Mouse (Mus musculus): Measurements from ENCODE around the gene Hus1.

Hus1 gene

DNA sequence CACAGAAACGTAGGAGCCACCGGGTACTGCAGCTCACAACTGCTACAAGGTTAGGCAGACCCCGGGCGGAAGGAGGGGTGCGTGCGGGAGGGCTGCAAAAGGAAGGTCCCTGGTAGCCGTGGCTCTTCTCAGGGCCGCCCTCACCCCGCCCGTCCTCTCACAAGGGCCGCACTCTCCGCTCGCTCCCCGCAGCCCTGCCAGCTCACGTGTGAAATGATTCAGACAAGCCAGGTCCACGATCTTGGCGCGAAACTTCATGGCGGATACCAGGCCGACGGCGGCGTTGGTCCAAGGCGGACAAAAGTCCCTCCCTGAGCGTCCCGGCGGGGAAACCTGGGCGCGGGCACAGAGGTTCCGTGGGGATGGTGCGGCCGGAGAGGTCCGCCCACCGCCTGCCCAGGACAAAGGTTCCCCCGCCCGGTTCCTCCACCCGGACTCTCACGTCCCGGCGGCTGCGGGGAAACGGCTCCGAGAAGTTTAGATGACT, at the start of gene Hus1:
Gene Hus1, minus strand, starts transcription at position 339 of the 487 bp plus-strand sequence.
- peak; percentile 89 to 93 for DNase-seq

DNA sequence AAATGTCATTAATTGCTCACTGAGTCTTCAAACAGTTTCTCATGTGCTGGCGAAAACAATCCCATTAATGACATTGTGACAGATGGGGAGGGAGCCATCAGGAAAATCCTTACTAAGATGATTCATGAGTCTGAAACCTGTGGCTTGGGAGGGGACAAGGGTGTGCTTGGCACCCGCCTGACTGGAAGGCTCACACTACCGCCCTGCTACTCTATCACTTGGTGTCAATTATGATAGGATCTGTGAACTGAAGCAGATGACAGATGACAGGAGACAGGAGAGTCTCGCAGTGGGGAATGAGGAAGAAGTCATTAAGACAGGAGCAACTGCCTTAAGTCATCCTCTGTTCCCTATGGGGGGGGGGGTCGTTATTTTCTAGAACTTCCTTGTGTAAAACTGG, 49.5 kb upstream of the Hus1 start:
- no peak for DNase-seq

DNA sequence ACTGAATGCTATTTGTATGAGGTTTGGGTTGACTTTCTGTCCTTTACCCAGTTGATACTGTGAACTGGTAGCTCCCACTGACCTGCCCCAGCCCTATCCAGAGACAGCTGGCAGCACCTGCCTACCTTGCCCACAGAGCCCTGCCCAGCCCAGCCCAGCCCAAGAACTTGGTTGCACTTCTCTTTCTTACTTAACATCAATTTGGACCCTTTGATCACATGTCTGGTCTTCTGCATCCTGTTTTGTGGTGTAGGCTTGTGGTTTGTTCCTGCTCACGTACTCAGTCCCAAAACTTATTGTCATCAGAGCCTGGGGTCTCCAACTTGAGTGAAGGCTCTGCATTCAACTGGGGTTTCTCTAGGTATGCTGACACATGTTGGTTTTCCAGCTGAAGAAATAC, 49.0 kb upstream of the Hus1 start:
- DNase-seq: no peak

DNA sequence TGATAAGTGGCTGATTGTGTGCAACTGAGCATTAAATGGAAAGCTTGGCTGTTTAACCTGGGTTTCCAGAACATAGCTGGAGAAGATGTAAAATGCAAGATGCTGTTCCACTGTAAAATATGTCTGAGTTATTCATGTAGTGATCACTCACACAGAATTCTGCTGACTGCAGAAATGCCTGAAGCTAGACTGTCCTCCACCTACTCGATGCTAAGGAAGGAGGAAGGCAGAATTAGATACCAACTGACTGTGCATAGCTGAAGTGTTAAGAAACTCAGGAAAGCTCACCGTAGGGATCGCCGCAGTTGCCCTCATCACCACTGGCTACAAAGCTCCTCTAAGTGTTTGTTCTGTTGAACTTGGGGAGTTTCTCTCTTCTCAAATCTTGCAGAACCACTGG, 46.7 kb upstream of the Hus1 start:
- DNase-seq: no peak

DNA sequence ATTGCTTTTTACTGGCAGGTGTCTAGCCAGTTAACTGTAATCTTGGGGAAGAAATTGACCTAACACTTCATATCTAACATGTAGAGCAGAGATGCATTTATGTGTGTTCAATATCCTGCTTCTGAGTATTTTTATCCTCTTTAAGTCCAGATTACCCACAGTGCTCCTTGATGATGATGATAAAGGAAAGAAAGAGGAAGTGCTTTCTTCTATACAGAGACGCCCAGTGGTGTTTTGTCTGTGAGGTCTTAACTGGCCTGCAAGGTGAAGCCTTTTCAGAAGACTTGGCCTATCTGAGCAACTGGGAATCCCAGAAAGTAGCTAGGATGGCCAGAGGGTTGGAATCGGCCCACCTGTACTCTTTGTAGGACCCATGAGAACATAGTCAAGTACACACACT, 45.9 kb upstream of the Hus1 start:
- no peak for DNase-seq

DNA sequence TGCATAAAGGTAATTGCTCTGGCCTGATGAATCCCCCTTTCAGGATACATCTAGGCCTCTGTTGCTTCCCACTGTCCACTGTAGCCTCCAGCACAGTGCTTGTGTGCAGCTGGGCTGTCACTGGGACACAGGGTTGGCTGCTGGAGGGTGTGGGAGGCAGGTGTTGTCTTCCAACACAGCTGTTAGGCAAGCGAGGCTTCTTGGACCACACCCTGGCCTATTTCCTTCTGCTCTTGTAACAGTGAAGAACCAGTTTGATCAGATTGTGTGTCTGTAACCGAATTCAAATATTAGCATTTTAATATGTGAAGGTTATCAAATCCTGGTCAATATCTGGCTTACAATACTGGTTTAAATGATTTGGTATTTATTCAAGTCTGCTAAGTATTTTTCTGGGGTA, 40.9 kb upstream of the Hus1 start:
- DNase-seq: no peak

DNA sequence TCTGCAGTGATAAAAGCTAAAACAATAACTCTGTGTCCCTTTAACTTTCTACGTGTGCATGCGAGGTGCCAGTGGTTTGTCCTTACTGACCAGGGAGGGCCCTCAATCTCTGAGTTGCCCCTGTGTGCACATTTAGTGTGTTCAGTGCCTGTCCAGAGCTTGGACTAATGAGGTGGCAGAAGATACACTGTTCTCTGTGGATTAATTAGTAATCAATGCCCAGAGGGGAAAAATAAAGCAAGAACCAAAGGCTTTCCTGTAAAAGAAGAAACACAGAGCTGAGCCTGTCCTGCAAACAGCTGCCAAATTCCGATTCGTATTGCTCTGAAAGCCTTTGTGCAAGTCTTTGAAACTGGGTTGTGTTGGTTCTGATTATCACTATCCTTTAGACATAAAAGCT, 39.2 kb upstream of the Hus1 start:
- no peak for DNase-seq

DNA sequence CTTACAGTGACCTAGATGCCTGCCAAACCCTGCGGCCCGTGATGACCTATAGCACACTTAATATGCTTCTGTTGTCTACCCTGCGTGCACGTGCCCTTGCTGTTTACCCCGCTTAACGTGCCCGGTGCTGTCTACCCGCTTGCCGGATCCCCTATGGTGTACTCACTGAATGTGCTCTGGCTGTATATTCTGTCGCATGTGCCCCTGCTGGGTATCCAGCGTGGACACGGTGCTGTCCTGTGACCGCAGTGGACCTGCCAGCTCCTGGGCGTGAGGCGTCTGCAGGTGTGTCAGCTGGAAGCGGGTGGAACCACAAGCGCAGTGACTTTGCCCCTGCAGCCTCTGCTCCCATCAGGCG, 37.7 kb upstream of the Hus1 start, which contains the start of gene Sun3:
Gene Sun3, minus strand, starts transcription at position 289 of the 358 bp plus-strand sequence.
- peak in 1 of 2 experiments; percentile 9 for DNase-seq

DNA sequence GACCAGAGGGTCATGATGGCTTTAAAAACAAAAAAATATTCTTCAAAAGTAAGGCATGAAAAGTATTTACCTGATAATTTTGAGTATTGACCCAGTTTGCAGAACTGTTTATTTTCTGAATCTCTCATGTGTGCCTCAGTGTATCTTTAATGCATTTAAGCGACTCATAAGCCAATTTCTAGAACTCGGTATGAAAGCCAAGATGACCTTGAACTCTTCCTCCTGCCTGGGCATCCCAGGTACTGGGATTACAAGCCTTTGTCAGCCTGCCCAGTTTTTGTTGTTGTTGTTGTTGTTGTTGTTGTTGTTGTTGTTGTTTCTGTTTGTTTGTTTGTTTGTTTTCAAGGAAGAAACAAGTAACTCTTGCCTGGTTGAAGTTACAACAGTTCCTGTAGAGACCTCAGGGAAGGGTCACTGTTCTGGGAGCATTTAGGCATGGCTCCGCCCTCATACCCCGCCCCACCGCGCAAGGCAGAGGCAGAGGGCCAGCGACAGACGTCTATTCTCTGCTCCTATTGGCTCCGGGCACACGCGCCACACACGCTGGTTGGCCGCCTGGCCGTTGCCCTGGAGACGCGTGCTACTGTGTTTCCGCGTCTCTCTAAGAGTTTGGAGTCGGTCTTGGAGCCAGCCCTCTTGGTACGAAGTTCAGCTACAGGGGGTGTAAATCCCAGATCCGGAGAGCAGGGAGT, 37.2 kb upstream of the Hus1 start, which contains the start of gene Gm11992:
Gene Gm11992, plus strand, starts transcription at position 584 of the 692 bp plus-strand sequence.
- peak; percentile 58 to 63 for DNase-seq

DNA sequence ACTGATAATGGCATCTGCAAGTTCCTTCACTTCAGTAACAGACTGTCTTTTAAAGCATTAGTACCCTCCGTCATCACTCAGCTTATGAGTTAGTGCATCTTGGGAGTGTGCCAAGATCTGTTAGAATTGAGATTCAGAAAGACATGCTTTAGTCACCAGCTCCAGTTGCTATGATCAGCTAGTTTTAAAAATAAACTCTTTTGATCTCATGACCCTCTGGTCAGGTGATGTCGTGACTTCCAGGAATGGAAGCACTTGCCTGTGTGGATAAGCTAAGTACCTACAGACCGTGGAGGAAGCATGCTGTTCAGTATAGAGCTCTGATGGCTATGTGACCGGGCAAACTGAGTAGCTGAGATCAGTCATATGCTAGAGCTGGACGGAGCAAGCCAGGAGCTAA, 36.1 kb upstream of the Hus1 start:
- DNase-seq: no peak

DNA sequence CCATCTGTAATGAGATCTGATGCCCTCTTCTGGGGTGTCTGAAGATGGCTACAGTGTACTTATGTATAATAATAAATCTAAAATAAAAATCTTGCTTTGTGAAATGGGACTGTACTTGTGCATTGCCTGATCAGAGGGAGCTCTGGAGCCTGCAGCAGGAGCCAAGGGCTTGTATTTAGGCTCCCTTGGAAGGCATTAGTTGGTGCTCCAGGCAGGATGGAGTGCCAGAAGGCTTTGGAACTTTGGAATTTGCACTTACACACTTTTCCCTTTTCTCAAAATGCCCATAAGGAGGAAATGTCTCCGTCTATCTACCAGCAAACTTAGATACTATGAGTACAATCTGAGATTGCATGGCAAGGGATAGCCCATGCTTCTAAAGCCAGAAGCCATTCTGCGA, 35.6 kb upstream of the Hus1 start:
- DNase-seq: no peak

DNA sequence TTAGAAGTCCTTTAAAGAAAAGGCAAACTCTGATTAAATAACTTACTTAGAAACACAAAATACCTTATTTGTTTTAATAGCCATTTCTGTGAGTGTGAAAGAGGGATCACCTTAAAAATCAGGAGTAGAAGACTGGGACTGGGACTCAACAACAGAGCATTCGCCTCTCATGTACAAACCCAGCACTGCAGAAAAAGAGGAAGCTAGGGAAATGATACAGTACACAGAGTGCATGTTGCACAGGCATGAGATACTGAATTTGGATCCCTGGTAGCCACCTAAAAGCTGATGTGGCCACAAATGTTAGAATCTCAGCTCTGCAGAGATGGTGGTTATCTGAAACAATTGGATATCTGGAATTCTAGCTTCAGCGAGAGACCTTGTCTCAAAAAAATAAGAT, 20.5 kb upstream of the Hus1 start:
- DNase-seq: no peak

DNA sequence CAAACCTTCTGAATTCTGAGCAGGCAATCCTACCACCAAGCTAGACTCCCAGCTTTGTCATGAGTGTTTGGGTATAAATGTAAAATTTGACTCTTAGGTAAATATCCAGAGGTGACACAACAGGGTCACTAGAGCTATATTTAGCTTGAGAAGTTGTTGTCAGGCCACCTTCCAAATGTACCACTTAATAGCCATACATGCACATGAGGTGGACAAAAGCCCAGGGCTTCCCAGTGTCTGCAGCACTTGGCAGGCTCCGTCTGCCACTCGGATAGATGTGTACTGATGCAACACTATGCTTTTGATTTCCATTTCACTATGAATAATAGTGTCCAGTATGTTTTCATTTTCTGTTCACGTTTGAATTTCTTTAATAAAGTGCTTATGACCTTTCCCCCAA, 14.2 kb upstream of the Hus1 start:
- no peak for DNase-seq

DNA sequence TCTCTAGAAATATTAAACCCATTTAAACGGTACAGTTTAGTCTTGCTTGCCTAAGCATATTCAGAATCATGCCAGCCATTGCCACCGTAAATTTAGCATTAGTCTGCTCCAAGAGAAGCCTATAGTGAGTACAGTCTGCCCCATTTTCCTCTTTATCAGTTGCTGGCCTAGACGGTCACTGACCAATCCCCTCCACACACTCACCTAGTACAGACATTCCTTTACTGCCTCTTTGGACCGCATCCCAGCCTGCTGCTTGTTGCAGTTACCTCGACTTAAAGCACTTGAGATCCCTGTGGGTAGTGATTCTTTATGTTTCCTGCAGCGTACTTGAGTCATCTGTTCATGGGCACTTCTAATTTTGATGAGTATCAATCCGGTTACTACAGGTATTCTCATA, 13.8 kb upstream of the Hus1 start:
- no peak for DNase-seq

DNA sequence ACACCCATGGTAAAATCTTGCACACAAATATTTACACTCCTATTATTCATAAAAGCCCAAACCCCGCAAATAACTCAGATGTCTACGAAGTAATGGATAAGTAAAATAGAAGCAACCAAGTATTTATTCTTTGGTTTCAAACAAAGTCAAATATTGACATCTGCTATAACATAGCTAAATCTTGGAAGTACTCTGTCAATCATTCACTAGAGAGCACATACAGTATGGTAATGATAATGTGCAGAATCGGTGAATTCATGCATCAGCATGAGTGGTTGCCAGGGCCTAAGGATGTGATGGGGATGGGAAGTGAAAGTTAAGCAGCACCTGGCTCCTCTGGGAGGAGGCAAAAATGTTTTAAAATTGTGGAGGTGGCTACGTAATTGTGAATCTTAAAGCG, 9.2 kb upstream of the Hus1 start:
- DNase-seq: no peak

DNA sequence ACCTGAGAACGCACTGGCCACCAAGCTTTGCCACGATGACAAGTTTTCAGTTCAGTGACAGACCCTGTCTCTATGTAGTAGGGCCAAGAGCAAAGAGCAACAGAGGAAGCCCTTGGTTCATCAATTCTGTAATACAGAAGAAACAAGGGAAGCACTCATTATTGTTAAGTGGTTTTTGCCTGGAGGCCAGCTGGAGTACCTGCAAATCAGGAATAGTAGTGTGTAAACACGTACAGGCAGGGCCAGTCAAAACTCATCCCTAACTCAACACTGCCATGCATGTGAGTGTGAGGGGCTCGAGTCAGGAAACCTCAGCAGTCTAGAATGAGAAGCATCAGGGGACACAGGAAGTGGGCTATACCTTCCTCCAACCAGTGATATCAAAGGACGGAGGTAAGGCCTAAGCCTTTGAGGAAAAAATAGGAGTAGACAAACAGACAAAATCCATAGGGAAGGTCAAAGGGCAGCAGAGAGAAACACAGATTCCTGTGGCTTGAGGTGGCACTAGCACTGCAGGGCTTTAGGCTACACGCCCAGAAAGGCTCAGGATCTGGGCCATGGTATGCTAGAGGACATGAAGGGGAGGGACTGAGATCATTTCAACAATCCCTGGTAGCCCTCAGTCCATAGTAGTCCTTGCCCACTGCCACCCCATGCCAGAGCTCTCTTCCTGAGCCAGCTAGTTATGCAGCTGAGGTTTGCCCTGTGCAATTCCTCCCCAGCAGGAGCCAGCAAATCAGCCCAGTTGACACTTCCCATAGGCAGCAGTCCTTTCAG, 7.7 kb upstream of the Hus1 start:
- no peak for DNase-seq

DNA sequence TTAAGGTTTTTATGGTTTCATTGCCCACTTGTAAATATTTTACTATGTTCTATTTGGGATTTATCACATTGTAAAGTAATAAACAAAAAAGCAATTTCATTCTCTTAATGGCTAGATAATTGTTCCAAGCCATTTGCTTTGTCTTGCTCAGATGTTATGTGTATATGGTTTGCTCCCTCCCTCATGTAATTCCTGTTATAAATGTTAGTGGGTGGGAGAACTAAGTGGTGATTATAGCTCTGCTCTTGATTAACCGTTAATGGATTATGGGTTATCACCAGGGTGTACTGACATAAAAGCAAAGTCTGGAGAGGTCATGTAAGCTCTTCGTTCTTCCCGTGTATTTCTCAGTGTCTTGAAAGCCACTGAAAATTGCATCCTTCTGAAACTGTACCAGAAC, 3.7 kb upstream of the Hus1 start:
- no peak for DNase-seq

DNA sequence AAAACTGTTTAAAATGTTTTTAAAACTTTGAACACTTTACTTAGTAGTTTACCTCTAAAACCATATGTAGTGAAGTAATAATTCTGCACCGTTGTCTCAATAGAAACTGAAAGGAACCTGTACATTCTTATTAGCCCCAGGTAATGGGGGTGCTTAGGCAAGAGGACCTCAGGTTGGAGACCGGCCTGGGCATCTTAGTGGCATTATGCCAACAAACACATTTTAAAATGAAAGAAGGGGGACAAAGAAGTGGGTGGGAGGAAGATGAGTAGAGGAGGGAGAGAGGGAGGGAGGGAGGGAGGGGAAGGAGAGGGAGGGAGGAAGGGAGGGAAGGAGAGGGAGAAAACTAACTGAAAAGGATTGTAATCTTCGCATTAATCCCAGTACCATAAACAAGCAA, 357 bp upstream of the Hus1 start:
- no peak for DNase-seq

DNA sequence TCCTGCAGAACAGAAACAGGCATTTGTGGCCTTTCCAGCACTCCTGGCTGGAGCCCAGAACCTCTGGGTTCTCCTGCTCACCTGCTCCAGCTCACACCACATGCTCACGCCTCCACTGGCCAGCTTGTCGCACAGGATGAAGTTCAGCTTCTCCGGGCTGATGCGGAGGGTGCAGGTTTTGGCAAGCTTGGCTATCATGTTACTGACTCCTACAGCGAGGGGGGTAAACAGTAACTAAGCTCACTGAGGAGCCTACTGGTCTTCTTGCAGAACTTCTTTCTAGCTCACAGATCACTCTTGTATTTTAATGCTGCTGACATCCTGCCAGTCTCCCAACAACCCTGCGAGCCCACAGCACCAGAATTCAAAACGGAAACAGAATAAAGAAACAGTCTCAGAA, 575 bp downstream of the Hus1 start:
- peak in 1 of 2 experiments; percentile 28 for DNase-seq

DNA sequence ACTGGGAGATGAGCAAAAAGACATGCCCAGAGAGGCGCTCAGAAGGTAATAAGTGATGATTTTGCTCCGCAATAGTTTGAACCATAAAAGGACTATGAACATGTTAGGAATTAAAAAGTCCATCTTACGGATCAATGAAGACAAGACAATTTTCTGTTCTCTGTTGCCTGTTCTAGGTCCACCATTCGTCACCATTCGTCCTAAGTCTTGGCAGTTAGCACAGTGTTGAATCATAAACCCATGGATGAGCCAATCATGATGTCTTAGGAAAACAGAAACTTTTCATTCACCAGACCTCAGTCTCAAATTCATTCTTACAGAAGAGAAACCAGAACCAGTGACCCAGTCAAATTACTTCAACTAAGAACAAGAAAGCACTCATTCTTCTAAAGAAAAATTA, 2.2 kb downstream of the Hus1 start:
- no peak for DNase-seq

DNA sequence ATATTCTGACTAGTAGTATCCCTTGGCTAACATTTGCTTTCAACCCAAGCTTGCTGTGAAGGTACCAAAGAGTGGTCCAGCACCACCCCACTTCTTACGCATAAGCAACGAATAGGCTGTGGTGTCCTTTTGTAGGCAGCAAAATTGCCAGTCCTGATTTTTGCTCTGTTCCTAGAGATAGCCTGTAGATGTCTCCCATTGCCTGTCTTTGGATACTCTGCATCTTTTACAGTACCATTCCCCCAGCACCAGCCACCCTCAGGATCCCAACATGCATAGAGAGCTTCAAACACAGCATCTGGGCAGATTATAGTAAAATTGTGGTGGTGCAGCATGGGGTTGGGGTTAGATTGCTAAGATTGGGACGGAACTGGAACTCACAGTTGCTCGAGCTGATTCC, 22.9 kb downstream of the Hus1 start:
- no peak for DNase-seq

DNA sequence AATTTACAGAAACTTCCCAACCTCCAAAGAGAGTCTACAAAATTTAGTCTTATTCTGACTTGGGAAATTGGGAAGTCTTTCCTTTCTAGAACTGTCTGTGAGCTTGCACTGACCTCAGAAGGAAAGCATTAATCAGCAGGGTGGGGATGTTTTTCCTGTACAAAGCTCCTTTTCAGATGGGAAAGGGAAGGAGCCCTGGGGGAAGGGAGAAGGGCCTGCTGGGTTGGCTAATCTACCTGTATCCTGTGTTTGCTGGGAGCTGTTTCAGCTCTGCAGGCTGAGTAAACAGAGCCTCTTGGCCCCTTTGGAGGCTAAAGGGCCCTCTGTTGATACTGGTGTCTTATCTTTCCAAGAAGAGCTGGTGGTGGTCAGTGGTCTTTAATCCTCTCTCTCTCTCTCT, 24.9 kb downstream of the Hus1 start:
- DNase-seq: no peak

DNA sequence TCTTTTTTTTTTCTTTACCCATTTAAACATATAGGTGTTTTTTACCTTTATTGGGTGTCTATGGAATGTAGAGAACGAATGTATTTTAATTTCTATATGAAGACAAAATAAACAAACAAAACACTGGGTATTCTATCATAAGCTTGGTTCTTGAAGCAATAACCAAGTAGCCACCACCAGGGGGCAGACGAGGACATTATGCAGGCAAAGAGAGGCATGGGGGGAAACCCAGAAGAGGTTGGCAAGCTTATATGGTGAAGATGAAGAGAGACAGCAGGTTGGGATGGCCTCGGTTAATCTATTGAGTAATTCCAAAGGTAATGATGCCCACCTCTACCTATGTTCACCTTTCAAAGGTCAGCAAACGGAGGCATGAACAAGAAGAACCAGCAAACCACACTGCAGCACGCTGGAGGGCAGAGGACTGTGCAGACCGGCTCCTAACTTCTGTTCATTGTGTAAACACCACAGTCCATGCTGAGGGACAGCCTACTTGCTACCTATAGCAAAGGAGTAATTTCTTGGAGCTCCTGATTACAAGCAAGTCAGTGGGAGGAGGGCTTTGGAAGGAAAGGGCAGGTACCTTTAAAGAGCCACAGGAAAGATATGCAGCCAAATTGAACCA, 27.6 kb downstream of the Hus1 start:
- DNase-seq: peak; percentile 75 to 76

DNA sequence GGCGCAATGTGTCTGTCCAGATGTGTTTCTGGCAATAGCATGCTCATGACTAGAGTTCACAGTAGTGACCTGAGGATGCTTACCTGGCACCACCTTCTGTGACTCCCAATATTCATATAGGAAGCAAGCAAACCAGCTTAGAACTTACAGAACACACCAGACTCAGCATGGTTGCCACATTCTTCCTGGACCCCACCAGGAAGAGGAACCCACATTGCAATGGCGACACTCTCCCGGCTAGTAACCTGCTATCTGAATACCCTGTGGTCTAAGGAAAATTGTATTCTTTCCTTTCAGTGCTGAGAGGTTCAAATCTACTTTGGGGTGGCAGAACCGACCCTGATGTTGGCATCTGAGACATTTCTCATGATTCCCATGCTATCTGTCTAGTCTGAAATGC, 32.8 kb downstream of the Hus1 start:
- no peak for DNase-seq

Measured in cerebellum, postnatal 36 days (tissue).